Mouse (Mus musculus): ENCODE measurements around the gene Ism1.

DNA sequence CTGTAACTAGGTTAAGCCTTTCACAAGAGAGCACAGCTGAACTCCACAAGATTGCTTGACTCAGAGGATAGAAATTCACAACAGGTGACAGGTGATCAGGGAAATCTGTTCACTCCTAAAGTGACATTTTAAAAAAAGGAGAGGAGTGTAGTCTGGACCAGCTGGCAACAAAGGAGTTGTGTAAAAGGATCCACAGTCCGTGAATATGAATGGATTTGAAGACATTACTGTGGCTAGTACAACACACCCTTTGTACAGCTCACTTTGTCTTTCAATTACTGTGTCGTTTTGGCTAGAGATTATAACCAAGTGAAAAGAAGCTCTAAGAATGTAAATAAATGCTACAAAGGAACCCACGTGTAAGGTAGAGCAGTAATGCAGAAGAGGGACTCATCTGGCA lies 33.7 kb downstream of the Ism1 start:
- TF ChIP-seq CTCF (IDR thresholded peaks at IDR 0.05; ENCODE audit: borderline replicate concordance, control insufficient read depth, extremely low read depth, insufficient read depth, low read length, poor library complexity) (no peak), POLR2A (IDR thresholded peaks at IDR 0.05; ENCODE audit: control insufficient read depth, extremely low read depth, insufficient read depth, low read length, poor library complexity) (no peak)
